Mouse (Mus musculus) embryo, embryonic 11.5 days (tissue): ENCODE measurements at regions not wholly inside any gene's neighbourhood (a gene's known extent, or its start where the extent isn't known, plus 50 kb on each side); places are given as distances from the start of the nearest gene placed in this dataset.
A peak's percentile ranks its signal among the peaks of the same experiment; 100 is the strongest.
"Not testable (repeated sequence)": the region's sequence is repeated elsewhere in the genome, so short reads cannot be mapped to it uniquely, and the experiment has no call there.

Experiments
- DNase-seq: peaks from one replicate; pipeline ENCODE4 v3.0.0-alpha.2; 2012; ENCODE audit warnings: low read depth, low spot score

DNA sequence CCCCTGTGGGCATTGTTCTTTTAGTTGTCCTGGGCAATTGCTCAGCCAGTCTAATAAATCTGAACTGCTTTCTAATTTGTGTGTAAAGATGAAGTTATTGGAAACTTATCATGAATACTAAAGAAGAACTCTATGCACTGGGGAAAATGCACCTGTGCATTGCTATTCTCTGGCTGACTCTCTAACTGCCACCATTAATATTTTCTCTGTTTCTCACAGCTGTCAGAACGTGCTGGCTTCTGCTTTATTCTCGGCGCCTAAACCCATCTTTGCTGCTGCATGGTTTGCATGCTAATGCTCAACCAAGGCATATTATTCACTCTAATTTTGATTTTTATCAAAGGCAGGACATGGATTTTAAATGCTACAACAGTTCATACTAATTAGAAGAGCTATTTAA, 128.9 kb upstream of the Gm527 start:
- DNase-seq: no peak

DNA sequence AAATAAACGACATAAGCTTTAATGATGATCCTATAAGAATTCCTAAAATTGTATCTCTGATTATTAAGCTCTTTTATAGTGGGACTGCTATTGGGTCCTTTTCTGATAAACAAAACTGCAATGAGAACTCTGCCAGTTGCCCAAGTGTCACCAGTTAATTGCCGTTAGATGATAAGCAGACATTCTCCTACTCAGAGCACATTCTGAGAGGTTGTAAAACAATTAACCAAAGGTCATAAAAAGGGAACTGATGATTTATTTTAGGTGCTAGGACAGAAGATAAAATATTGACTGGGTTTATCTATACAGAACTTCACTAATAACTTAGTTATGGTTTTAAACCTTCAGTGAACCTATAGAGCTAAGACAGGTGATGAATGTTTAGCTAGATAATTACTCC, 109.2 kb upstream of the Gm527 start:
- DNase-seq: not testable (repeated sequence)

DNA sequence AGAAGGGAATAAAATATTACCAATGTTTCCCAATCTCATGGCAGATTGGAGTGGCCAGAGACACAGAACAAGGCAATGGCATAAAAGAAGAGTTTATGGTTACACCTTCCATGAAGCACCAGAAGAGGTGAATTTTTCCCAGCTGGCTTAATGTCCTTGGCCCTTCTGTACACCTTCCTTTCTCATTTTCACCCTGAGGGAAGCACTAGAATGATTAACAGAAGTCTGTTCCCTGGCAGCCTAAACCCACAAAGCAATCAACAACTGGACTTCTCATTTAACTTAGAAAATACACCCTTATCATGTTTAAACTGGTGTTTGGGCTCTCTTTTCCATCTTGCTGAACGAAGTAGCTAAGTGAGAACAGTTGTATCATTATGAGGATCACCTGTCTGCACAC, 107.6 kb upstream of the Gm527 start:
- DNase-seq: no peak

DNA sequence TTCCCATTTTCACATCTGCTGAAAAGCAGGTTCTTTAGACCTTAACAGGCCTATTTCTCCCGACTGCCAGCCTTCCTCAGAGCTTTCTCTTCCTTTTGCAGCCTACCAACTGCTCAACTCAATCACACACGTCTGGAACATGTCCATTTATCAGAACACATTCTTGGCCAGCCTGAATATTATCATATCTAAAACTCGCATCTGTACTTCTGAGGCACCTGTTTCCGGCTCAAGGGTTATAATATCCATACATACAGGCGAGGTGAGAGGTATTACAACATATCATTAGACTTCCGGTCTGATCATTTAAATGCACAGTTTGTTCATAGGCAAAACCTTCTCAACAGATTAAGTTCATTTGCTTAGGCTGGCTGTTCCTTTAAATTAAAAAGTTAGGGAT, 101.8 kb upstream of the Gm527 start:
- no peak for DNase-seq

DNA sequence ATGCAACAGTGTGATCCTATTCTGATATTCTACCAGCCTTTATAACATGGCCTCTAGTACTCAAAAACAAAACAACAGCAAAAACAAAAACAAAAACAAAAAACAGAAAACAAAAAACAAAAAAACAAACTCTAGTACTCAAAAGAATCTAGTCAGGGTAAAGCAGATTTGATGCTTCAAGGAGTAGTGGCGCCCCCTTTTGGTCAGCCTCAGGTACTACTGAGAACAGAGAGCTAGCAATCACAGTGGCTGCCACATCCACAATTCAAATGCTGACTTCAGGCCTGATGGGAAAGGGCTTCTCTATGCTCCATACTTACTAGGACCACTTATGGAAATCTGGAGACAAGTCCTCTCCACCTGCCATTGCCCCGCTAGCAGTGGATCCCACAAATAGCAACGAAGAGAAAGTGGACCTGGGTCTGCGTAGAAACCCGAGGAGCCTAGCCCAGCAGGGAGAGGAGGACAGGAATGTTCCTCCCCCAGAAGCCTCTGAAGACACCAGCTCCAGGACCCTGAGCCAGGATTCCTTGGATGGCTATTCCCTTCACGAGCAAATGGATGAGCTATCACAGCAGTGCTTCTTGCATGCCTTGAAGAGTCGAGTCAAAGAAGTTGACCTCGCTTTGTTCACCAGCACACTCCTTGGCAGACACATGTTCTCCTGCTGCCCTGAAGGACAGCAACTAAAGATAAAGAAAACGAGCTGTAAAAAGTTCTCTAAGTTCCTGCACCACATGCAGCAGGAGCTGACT, 100.5 kb upstream of the Gm527 start:
- DNase-seq: no peak

DNA sequence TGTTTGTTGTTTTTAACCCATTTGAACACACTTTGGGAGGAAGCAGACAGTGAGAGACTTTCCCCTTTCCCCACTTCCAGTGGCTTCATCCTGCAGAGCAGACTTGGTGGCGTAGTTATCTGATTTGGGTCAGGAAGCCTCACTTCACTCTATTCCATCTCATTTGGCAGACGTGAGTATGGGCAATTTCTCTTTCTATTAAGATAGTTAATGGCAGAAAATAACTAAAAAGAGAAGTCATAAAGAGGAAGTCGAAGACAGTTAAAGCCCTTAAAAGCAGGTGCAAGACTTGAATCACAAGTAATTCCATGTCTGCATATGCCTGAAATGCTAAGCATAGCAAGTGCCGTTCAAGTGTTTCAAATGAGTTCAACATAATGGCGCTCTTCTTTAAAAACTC, 97.0 kb upstream of the Gm527 start:
- DNase-seq: no peak

DNA sequence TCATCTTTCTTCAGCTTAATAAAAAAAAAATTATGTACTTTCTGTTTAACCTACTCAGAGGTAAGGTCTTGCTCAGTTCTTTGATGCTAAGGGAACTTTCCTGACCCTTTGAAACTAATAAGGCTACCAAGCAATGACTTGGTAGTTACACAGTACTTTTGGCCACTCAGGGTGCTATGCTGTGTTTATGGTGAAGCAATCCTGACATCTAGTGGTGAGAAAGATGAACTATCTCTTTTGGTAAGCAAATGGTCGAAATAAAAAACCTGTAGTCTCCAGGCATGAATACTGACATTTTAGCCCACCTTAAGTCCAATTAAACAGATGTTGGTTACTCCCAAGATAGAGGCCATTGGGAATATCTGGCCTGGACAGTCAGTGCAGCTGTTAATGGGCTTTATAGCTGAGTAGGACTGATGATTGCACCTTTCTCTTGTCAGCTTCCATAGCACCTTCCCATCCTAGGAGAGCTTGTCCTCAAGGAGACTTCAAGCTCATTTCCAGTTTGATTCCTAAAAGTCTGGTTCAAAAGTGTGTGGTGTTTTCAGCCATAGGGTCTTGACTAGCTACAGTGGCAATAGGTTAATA, 88.0 kb upstream of the Gm527 start:
- DNase-seq: peak; percentile 54

DNA sequence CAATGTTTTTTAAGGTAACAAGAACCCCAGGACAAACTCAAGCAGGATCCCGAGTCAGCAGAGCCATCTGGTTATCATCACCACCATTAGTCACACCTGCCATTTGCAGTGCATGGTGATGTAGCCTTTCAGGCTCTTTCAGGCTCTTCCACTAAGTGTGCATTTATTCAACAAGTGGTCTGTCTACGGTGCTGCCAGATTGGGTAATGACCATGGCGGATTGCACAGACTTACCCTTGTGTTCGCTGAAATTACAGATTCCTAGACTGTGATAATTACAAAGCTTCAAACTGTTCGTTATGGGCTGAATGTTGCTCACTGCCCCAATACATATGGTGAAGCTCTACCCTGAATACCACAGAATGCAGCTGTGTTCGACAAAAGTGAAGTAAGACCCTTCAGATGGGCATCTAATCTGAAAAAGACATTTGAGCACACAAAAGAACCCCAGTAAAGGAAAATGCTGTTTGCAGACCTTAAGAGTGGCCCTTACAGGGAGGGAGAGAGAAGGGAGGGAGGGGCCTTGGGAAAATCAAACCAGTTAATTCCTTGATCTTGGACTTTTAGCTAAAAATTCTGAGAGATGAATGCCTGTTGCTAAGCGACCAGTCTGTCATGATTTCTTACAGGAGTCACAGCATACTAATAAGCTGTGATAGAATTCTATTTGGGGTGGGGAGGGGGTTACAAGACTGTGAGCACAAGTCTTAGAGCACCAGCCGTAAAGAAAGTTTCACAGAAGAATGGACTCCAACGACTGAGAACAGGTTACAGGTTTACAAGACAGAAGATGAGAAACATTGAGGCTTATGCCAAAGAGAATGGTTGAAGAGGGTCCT, 85.2 kb upstream of the Gm527 start:
- DNase-seq: no peak

DNA sequence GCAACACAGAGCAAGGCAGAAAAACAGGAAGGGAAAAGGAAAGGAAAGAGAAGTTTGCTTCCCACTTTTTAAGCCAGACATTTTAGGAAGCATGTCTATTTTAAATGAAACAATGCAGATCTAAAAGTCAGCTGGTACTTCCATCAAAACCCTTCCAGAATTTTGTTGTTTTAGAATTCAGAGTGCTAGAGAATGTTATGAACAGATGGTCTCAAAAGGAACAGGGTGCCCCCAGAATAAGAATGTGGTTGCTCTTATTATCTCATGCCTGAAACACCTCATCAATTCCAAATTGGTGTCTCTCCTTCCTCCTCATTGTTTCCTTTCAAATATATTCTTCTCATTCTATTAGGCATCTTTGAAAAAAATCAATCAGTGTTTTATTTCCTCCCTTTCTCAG, 60.0 kb upstream of the Gm527 start:
- DNase-seq: no peak
